Mouse (Mus musculus) limb, embryonic 13.5 days (tissue): Measurements from ENCODE around the gene Dtx3. TPM values are rescaled to one million over a fixed set of nuclear protein-coding genes. Genes with fewer than 3 reads are reported as not detected.
"Not testable (repeated sequence)": the region's sequence is repeated elsewhere in the genome, so short reads cannot be mapped to it uniquely, and the experiment has no call there.

Source experiments
- ATAC-seq: fragments of 200-750 bp; cut with Nextera tagmentation; 2 replicates; pipeline ENCODE4 v1.8.0; 2017; ENCODE audit warnings: low read depth, moderate number of reproducible peaks, moderate TSS enrichment; ENCODE audit not compliant: low FRiP score
- H3K27ac ChIP-seq: fragments of 300-500 bp; sonication (generic); 2 replicates; pipeline ENCODE4 v1.5.1; 2015; ENCODE audit warnings: inconsistent platforms, mild to moderate bottlenecking, moderate library complexity
- H3K27me3 ChIP-seq: fragments of 300-500 bp; sonication (generic); 2 replicates; pipeline ENCODE4 v1.6.1; 2015; ENCODE audit warnings: mild to moderate bottlenecking, inconsistent platforms
- H3K36me3 ChIP-seq: fragments of 300-500 bp; sonication (generic); 2 replicates; pipeline ENCODE4 v1.6.1; 2015; ENCODE audit warnings: inconsistent platforms, mild to moderate bottlenecking, moderate library complexity
- H3K4me1 ChIP-seq: fragments of 300-500 bp; sonication (generic); 2 replicates; pipeline ENCODE4 v1.6.1; 2015; ENCODE audit warnings: inconsistent platforms
- H3K4me2 ChIP-seq: fragments of 300-500 bp; sonication (generic); replicated peaks from 2 replicates; pipeline ENCODE4 v1.6.1; 2015; ENCODE audit warnings: inconsistent platforms, mild to moderate bottlenecking, moderate library complexity
- H3K4me3 ChIP-seq: fragments of 300-500 bp; sonication (generic); 2 replicates; pipeline ENCODE4 v1.5.1; 2015; ENCODE audit warnings: moderate library complexity, mild to moderate bottlenecking, inconsistent platforms
- H3K9ac ChIP-seq: fragments of 300-500 bp; sonication (generic); 2 replicates; pipeline ENCODE4 v1.6.1; 2015; ENCODE audit warnings: mild to moderate bottlenecking, inconsistent platforms
- H3K9me3 ChIP-seq: fragments of 300-500 bp; sonication (generic); 2 replicates; pipeline ENCODE4 v1.6.1; 2016; ENCODE audit warnings: inconsistent platforms
- WGBS: fragments of 180-500 bp; shearing (Covaris S2); methylation state at CpG from one replicate; pipeline ENCODE4 v1.1.7; 2015; 5-methylcytosine and 5-hydroxymethylcytosine counted together
- polyA plus RNA-seq: library from polyadenylated mRNA; unstranded; fragments of >200 nt; fragmentation: Nextera tagmentation; extraction: Ambion mirVana; gene quantifications from 2 replicates; pipeline ENCODE4 v1.2.1, GENCODE M21; 2015

The Dtx3 gene
- polyA plus RNA-seq, 1 experiment from 2014 or later, result 173 TPM

DNA sequence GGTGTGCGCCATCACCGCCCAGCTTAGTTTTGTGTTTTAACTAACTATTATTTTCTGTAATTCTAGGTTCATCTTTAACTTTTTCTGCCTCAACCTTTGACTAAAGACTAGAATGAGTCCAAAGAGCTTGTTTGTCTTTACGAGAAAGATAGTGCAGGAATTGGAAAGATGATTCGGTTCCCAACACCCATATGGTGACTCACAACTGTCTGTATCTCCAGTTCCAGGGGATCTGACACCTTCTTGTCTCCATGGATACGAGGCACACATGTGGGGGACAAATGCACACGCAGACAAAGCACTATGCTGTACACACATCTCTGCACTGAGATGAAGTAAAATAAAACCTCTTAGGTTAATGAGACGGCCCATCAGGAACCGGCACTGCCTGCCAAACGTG is 35.4 kb downstream of the Dtx3 start:
- ATAC-seq, result no peak
- Histone ChIP-seq H3K27me3 (peaks cover 25% of the 10 kb centered on the region), H3K9ac (no peak overlapping the region), H3K4me1 (no peaks in the 10 kb centered on the region), H3K9me3 (no peaks in the 10 kb centered on the region), H3K36me3 (no peaks in the 10 kb centered on the region), H3K4me3 (no peak overlapping the region), H3K4me2 (no peak overlapping the region), H3K27ac (no peak overlapping the region)
- WGBS, result 81% methylated on average over 9 of the region's 9 CpGs

DNA sequence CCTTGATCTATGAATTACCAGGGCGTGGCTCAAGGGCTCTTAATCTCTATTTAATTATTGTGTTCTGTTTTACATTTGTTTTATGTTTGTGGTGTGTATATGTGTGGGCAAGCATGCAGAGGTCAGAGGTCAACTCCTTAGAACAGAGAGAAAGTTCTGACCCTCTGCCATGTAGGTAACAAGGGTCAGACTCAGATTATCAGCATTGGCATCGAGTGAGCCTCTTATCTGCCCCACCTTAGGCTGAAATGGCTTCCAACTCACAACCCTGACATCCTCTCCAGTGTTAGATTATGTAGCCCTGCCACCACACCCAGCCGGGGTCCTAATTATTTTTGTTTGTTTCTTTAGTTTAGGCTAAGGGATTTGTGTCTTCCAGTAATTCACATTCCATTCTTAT is 37.1 kb downstream of the Dtx3 start:
- no peak overlapping the region for H3K9ac ChIP-seq
- no peaks in the 10 kb centered on the region for H3K36me3 ChIP-seq
- H3K4me2 ChIP-seq, result no peak overlapping the region
- WGBS, result 65% methylated on average over 3 of the region's 3 CpGs
- H3K27me3 ChIP-seq, result peaks cover 11% of the 10 kb centered on the region
- no peaks in the 10 kb centered on the region for H3K9me3 ChIP-seq
- H3K4me3 ChIP-seq, result no peak overlapping the region
- no peaks in the 10 kb centered on the region for H3K4me1 ChIP-seq
- ATAC-seq, result no peak
- no peak overlapping the region for H3K27ac ChIP-seq

DNA sequence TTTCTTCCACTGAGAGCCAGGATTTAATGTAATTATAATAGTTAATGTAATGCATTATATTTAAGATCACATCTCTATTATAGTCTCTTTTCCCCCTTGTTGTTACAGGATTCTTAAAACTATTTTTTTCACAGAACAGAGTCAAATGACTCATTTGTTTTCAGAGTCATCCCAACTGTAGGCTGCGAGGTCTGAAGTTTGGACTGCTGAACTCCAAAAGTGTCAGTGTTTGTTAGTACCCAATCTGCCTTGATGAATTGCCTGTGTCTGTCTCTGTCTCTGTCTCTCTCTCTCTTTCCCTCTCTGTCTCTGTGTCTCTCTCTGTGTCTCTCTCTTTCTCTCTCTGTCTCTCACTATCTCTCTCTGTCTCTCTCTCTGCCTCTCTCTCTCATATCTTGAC is 39.0 kb downstream of the Dtx3 start:
- H3K9ac ChIP-seq, result no peak overlapping the region
- no peaks in the 10 kb centered on the region for H3K9me3 ChIP-seq
- H3K36me3 ChIP-seq, result no peaks in the 10 kb centered on the region
- no peaks in the 10 kb centered on the region for H3K4me1 ChIP-seq
- 77% methylated on average over 1 of the region's 1 CpGs for WGBS
- no peak for ATAC-seq
- H3K27ac ChIP-seq, result no peak overlapping the region
- H3K27me3 ChIP-seq, result 0 out of 2 replicates have a peak, but pooled peaks cover 4% of the 10 kb centered on the region
- H3K4me2 ChIP-seq, result no peak overlapping the region
- H3K4me3 ChIP-seq, result no peak overlapping the region

DNA sequence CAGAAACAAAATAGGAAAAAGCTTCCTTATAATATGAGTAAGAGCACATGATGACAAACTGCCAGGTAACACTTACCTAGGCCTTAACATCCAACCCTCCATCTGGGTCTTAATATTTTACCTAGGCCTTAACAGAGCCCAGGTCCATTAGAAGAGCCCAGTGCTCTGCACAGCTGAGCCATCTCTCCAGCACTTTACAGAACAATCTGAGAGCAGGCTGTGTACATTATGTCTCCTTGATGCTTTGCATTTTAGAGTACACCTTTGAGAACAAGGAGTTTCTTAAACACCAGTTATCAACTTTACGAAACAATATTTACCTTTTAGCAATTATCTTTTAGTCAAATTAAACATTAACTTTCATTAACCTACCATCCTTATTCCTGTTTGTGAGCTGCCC is 39.4 kb downstream of the Dtx3 start:
- WGBS, result 98% methylated on average over 1 of the region's 1 CpGs
- no peak overlapping the region for H3K27ac ChIP-seq
- 0 out of 2 replicates have a peak, but pooled peaks cover 4% of the 10 kb centered on the region for H3K27me3 ChIP-seq
- no peaks in the 10 kb centered on the region for H3K9me3 ChIP-seq
- no peak overlapping the region for H3K4me3 ChIP-seq
- H3K4me1 ChIP-seq, result no peaks in the 10 kb centered on the region
- no peak for ATAC-seq
- H3K36me3 ChIP-seq, result no peaks in the 10 kb centered on the region
- H3K9ac ChIP-seq, result no peak overlapping the region
- no peak overlapping the region for H3K4me2 ChIP-seq

DNA sequence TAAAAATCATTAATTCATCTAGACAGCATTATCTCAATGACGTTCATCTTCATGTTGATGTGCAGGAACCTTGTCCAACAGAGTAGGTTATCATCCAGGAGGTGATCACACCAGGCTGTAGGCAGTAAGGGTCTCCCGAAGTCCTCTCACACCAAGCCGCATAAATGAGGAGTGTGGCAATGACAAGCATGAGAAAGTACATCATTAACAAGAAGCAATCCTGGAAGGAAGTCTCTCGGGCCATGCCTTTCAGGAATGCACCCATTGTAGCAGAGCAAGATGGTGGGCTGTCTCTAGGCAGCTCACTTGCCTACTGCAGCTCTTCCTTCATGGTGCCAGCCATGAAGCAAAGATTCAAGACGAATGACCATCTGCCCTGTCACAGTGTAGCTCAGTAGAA is 40.9 kb downstream of the Dtx3 start:
- H3K9ac ChIP-seq, result no peak overlapping the region
- ATAC-seq, result no peak
- H3K27ac ChIP-seq, result no peak overlapping the region
- no peaks in the 10 kb centered on the region for H3K36me3 ChIP-seq
- no peak overlapping the region for H3K4me3 ChIP-seq
- no peaks in the 10 kb centered on the region for H3K4me1 ChIP-seq
- no peaks in the 10 kb centered on the region for H3K27me3 ChIP-seq
- WGBS, result 84% methylated on average over 5 of the region's 5 CpGs
- no peak overlapping the region for H3K4me2 ChIP-seq
- H3K9me3 ChIP-seq, result no peaks in the 10 kb centered on the region

DNA sequence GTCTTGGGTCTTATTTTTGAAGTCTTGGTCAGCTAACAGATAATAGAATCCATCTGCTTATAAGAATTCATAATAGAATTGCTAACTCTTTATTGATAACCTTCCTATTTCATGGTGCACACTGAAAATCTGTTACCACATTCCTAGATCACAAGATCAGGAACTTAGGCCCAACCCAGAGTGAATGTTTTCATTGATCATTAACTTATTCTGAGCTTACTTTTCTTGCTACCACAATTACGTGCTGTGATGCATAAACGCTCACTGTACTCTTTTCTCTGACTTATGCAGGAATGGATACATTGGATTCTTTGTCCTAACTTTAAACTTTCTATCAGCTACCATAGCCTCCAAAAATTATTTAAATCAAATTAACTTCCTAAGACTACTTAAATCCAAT is 41.3 kb downstream of the Dtx3 start:
- Histone ChIP-seq H3K4me1 (no peaks in the 10 kb centered on the region), H3K27me3 (no peaks in the 10 kb centered on the region), H3K36me3 (no peaks in the 10 kb centered on the region), H3K9me3 (no peaks in the 10 kb centered on the region), H3K4me2 (no peak overlapping the region), H3K9ac (no peak overlapping the region), H3K4me3 (no peak overlapping the region), H3K27ac (no peak overlapping the region)
- WGBS, result 90% methylated on average over 2 of the region's 2 CpGs
- no peak for ATAC-seq

DNA sequence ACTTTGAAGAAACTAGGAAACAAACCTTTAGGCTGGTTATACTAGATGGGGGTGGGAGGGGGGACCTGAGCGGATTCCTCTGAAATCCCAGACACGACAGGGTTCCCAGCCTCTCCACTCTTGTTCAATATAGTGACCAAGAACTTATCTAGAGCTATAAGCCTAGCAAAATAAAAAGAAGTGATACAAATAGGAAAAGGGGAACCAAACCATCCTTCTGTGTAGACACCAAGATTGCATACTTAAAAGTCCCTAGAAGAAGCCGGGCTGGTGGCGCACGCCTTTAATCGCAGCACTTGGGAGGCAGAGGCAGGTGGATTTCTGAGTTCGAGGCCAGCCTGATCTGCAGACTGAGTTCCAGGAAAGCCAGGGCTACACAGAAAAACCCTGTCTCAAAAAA is 42.2 kb downstream of the Dtx3 start:
- WGBS, result 94% methylated on average over 7 of the region's 7 CpGs
- no peaks in the 10 kb centered on the region for H3K4me1 ChIP-seq
- no peak overlapping the region for H3K27ac ChIP-seq
- H3K4me2 ChIP-seq, result no peak overlapping the region
- H3K36me3 ChIP-seq, result no peaks in the 10 kb centered on the region
- no peak for ATAC-seq
- no peaks in the 10 kb centered on the region for H3K27me3 ChIP-seq
- H3K9ac ChIP-seq, result no peak overlapping the region
- no peak overlapping the region for H3K4me3 ChIP-seq
- H3K9me3 ChIP-seq, result no peaks in the 10 kb centered on the region

DNA sequence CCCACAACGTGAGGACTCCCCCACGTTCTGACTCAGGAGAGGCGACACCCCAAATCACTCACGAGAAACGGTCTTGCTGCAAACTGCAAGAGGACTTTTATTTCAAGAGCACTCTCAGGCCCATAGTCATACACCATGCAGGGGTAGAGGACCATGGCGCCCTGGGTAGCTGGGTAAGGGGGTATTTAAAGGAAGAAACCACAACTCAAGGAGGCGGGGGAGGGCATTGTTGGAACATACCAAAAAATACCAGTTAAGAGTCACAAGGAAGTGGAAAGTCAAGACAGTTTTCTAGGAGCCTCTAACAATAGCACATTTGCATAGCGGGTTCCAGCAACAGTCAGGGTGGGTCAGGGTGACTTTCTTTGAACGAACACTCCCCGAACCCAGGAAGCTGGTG is 43.0 kb downstream of the Dtx3 start:
- not testable (repeated sequence) for H3K36me3 ChIP-seq, ATAC-seq, H3K27me3 ChIP-seq, H3K4me1 ChIP-seq, H3K9ac ChIP-seq, H3K4me2 ChIP-seq, H3K4me3 ChIP-seq, H3K27ac ChIP-seq, H3K9me3 ChIP-seq
- WGBS, result 89% methylated on average over 10 of the region's 10 CpGs

DNA sequence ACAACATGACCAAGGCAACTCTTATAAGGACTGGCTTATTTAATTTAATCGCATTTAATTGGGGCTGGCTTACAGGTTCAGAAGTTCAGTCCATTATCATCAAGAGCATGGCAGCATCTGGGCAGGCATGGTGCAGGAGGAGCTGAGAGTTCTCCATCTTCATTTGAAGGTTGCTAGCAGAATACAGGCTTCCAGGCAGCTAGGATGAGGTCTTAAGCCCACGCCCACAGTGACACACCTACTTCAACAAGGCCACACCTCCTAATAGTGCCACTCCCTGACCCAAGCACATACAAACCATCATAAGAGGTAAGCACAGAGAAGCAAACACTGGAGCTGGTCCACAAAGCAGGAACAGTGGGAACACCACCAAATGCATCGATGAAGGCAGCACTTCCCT is 44.3 kb downstream of the Dtx3 start:
- not testable (repeated sequence) for H3K9me3 ChIP-seq, ATAC-seq, H3K9ac ChIP-seq, H3K4me2 ChIP-seq, H3K4me3 ChIP-seq, H3K27ac ChIP-seq, H3K36me3 ChIP-seq, H3K4me1 ChIP-seq, H3K27me3 ChIP-seq
- WGBS, result 89% methylated on average over 3 of the region's 3 CpGs

DNA sequence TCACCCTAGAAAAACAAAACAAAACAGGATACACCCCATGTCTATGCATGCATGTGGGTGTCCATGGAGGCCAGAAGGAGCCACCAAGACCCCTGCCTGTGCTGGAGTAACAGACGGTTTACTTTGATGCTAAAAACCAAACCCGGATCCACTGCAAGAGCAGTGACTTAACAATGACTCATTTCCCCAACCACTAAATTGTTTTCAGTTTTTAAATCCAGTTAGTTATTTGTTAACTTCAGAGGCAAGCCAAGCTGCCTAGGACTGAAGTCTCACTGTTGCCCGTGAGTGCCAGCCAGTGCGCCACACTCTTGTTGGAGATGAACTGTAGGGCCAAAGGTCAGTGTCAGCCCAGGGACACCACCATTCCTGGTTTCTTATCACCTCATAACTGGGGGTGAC is 45.1 kb downstream of the Dtx3 start:
- Histone ChIP-seq H3K4me3 (no peak overlapping the region), H3K4me1 (no peaks in the 10 kb centered on the region), H3K27me3 (no peaks in the 10 kb centered on the region), H3K27ac (no peak overlapping the region), H3K9ac (no peak overlapping the region), H3K4me2 (no peak overlapping the region), H3K36me3 (no peaks in the 10 kb centered on the region), H3K9me3 (no peaks in the 10 kb centered on the region)
- ATAC-seq, result no peak
- WGBS, result 82% methylated on average over 4 of the region's 4 CpGs

DNA sequence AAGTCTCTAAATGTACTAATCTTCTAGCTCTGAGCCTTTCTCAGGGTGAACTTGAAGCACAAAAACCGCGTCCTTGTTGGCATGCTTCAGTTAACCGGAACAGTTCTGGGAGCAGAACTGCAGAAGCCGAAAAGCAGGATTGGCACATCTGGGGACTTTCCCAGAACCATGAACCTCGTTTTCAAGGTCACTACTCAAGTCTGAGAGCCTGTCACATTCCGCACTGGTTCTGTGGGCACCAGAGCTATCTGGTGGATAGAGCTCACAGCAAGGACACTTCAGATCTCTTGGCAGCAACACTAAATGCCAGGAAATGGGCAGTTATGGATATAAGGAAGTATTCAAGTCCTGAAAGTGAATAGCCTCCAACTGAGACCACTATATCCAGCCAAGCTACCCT is 48.4 kb downstream of the Dtx3 start:
- Histone ChIP-seq H3K4me2 (no peak overlapping the region), H3K4me3 (no peak overlapping the region), H3K27me3 (no peaks in the 10 kb centered on the region), H3K27ac (no peak overlapping the region), H3K4me1 (no peaks in the 10 kb centered on the region), H3K36me3 (no peaks in the 10 kb centered on the region), H3K9ac (no peak overlapping the region), H3K9me3 (no peaks in the 10 kb centered on the region)
- WGBS, result 80% methylated on average over 6 of the region's 6 CpGs
- no peak for ATAC-seq

DNA sequence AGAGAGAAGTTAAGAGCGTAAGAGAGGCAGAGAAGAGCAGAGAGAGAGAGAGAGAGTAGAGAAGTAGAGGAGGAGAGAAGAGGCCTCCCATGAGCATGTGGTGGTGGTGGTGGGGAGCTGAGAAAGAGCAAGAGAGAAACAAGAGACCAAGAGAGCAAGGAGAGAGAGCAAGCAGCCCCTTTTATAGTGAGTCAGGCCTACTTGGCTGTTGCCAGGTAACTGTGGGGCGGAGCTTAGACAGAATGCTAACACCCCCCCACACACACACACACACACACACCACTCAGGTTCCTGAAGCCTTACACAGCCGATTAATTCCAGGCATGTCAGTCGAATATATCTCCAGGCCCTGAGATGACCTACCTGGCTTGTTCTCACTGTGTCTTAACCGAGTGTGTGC is 50.2 kb downstream of the Dtx3 start:
- H3K27ac ChIP-seq, result no peak overlapping the region
- no peaks in the 10 kb centered on the region for H3K36me3 ChIP-seq
- H3K4me1 ChIP-seq, result no peaks in the 10 kb centered on the region
- no peak overlapping the region for H3K9ac ChIP-seq
- no peak for ATAC-seq
- H3K4me3 ChIP-seq, result no peak overlapping the region
- no peaks in the 10 kb centered on the region for H3K9me3 ChIP-seq
- no peaks in the 10 kb centered on the region for H3K27me3 ChIP-seq
- H3K4me2 ChIP-seq, result no peak overlapping the region
- 84% methylated on average over 5 of the region's 5 CpGs for WGBS

DNA sequence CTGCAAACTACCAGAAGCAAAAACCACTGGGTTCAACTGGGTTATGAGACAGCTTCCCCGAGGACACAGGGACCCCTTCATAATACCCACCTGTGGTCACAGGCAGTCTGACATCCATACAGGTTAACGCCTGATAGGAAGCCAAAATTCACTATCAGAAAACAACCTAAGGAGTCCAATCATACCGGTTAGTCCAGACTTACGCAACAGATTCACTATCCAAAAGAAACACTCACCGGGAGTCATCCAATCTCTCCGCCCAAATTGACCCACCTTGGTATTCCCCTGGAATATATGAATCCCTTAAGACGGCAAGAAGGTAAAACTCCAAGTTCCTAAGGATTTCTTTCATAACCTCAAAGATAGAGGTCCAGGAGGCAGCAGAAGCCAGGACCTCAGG is 51.0 kb downstream of the Dtx3 start:
- H3K27me3 ChIP-seq, result no peaks in the 10 kb centered on the region
- ATAC-seq, result no peak
- no peaks in the 10 kb centered on the region for H3K36me3 ChIP-seq
- no peak overlapping the region for H3K4me3 ChIP-seq
- no peaks in the 10 kb centered on the region for H3K4me1 ChIP-seq
- H3K9ac ChIP-seq, result no peak overlapping the region
- H3K4me2 ChIP-seq, result no peak overlapping the region
- H3K9me3 ChIP-seq, result no peaks in the 10 kb centered on the region
- WGBS, result 90% methylated on average over 7 of the region's 7 CpGs
- H3K27ac ChIP-seq, result no peak overlapping the region

DNA sequence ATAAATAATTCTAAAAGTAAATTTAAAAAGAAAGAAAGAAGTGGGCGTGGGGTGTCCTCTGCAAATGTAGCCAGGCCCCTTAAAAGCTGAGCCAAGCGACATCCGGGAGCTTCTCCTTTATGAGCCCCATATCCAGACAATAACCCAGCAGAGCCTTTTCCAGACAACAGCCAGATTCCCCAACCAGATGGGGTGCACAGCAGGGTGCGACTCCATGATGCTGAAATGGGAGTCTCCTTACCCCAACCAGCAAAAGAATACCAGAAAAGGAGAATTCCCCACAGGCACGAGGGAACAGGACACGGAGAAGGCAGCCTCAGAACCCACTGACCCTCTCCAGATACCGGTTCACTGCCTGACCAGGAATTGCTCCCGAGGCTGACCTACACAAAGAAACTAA is 52.3 kb downstream of the Dtx3 start:
- no peaks in the 10 kb centered on the region for H3K36me3 ChIP-seq
- H3K4me2 ChIP-seq, result no peak overlapping the region
- no peaks in the 10 kb centered on the region for H3K4me1 ChIP-seq
- H3K27me3 ChIP-seq, result no peaks in the 10 kb centered on the region
- H3K9ac ChIP-seq, result no peak overlapping the region
- ATAC-seq, result no peak
- WGBS, result 80% methylated on average over 8 of the region's 8 CpGs
- no peak overlapping the region for H3K4me3 ChIP-seq
- H3K9me3 ChIP-seq, result no peaks in the 10 kb centered on the region; the same call in 1 of the 2 replicates
- H3K27ac ChIP-seq, result no peak overlapping the region
